Mouse (Mus musculus): ENCODE measurements at regions not wholly inside any gene's neighbourhood (a gene's known extent, or its start where the extent isn't known, plus 50 kb on each side); places are given as distances from the start of the nearest gene placed in this dataset.

DNA sequence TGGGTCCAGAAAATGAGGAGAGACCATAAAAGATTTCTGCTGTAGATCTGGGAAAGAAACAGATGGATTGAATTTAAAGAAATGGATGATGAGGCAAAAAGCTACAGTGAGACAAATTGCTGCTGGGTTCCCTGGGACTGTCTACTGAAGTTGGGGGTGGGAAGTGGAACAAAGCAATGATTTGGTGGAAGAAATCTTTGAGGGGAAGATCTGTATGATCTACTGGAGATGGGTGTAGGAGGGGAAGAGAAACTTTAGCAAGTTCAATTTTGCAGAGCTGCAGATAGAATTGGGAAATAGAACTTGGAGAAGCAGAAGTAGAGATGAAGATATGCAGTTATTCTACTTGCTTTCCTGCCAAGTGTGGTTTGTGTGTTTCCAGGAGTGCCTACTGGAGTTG lies 5478.8 kb downstream of the 9330182O14Rik start:
- DNase-seq, result no peak

DNA sequence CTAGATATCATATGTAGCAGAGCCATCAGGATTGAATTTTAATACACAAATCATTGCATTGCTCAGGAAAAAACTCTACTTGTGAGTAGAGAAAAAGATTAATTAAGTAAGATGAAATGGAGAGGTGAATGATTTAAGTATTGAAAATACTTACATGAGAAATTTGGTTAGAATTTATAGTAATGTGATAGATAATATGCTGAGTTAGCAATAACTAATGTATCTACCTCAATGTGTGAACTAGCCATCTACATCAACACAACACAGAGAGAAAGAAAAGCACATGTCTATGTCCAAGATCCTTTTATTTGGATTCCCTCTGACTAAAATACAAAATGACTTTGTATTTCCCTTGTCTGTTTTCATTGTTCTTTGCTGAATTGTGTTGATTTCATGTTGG lies 5512.1 kb downstream of the 9330182O14Rik start:
- no peak for DNase-seq

DNA sequence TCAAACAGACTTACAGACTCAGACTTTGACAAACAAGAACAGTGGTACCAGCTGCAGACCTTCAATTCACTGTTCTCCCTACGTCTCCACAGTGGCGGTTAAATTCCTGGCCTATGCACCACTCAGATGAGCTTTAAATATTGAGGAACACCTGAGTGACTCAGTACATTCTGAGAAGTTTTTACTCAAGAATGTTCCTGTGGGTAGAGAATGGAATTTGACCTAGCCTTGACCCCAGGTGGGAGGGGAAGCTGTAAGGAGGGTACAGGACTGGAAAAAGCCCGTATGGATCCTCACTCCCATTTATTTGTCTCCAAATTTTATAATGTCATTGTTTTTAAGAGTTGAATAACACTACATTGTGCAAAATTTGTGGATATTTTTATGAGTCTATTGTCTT lies 5529.4 kb downstream of the 9330182O14Rik start:
- no peak for DNase-seq

- DNase-seq, result no peak
These were observed 5555.3 kb downstream of the 9330182O14Rik start for GRCm38 (mm10) chr15:45689446-45689845.

GRCm38 (mm10) chr15:45690026-45690425 lies 5555.9 kb downstream of the 9330182O14Rik start:
- DNase-seq, result no peak

DNA sequence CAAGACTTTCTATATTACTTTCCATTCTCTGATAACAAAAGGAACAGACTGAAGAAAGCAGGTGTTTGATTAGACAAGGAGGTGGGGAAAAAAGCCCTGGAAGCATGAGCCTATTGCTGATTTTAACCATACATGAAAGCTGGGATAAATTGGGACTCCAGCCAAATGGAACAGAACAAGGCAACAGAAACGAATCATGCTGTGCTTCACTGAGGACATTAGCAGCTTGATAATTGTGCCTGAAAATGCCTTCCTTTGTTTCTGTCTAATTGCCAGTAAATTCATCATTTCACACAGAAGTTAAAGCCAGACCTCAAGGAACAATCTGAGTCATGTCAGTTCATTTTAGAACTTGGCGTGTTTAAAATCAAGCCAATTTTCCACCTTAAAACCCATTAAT lies 5576.9 kb downstream of the 9330182O14Rik start:
- no peak for DNase-seq

GRCm38 (mm10) chr15:45730370-45731153 lies 5596.4 kb downstream of the 9330182O14Rik start:
- DNase-seq, result no peak

DNA sequence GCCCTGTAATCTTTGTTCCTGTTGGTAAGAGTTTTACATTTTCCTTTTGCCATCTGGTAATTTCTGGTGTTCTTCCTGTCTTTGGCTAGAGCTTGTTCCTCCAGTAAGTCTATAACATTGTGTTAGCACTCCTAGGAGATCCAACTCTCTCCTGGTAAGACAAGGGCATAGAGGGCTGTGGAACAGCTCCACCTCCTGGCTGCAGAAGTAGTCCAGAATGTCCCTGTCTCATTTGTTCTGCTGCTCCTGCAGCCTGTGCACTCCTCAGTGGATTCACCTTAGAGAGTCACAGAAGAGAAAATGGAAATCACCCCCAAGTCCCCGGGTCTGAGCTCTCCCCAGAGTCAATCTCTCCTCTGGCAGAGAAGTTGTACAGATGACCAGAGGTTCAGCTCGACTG lies 5629.1 kb downstream of the 9330182O14Rik start:
- peak; percentile 1 for DNase-seq

Data from adrenal gland, postnatal 25 days (tissue).